Mouse (Mus musculus) testis, postnatal 10 days (tissue): Measurements from ENCODE around the gene Fam227a.
A peak's percentile ranks its signal among the peaks of the same experiment; 100 is the strongest.

ENCODE experiments used
- DNase-seq: peaks from one replicate; pipeline ENCODE4 v3.0.0; 2021; ENCODE audit warnings: low spot score

The Fam227a gene

GRCm38 (mm10) chr15:79658531-79659375, at the start of gene Fam227a, which contains the start of gene Cby1:
Gene Fam227a, minus strand, starts transcription at chr15:79658956.
Gene Cby1, plus strand, starts transcription at chr15:79659199.
- peak; percentile 97 for DNase-seq

DNA sequence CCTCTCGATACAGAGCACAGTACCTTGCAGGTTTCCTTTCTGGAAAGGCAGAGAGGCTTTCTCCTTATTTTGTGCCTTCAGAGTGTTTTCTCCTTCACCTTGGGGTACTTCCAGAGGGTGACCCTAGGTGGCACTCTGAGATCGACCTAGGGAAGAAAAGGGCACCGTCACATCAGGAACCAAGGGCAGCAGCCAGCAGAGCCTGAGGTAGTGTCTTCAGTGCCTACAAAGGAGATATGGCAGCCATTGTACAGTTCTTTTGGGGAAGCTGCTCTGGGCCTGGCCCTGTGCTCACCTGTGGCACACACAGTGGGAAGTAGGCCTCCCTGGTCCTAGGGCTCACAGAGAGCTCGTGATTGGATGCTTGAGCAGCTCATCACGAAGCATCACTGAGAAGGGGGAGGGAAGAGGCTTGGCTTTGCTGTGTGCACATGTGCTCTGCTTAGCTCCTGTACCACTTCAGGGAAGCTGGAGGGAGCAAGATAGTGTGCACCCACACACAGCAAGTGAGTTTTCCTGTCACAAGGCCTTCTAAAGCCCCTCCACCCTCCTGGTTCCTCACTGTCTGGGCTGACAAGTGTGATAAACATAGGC, 49.6 kb upstream of the Fam227a start:
- DNase-seq, result no peak

DNA sequence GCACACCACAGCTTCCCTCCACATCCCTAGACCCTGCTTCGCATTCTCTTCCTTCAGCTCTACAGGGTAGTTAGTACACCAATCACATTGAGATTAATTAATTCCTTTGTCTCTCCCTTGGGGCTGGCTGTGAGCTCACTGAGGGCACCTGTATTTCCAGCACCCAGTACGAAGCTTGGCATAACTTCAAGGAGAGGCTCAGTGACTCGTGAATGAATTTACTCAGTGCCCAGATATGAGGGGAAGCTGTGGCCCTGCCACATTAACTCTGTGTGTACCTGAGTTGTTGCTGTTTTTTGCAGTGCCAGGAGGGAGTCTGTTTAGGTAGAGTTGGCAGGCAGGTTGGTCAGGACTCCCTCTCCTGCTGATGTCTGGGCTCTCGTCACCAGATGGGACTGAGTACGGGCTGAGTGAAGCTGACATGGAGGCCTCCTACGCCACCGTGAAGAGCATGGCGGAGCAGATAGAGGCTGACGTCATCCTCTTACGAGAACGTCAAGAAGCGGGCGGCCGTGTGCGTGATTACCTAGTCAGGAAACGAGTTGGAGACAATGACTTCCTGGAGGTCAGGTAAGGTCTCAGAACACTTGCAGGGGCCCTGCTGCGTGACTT, 48.0 kb upstream of the Fam227a start:
- DNase-seq, result no peak

DNA sequence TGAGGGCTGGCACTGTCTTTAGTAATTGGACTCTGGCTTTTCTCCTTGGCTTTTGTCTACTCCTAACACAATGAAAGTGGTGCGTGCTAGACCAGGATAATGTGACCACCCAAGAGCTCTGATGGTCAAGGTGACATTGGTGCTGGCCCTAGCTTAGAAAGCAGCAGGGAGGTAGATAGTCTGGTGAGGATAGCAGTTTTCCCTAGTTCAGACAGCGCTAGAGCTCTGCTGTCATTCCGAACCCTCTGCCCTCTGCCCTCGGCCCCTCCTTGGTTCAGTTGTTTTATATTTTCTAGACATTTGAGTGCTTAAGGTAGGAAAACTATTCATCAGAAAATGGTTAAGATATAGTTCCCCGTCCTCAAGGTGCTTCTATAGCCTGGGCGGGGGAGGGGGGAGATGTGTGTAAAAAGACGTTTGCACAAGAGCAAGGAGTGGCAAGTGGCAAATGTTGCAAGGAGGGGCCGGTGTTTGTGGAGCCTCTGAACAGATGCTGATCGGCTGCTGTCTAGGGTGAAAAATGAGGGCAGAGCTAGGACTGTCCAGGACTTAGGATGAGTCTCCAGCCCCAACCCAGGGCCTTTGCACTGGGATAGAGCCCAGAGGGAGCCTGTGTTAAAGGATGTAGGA, 38.9 kb upstream of the Fam227a start:
- DNase-seq, result no peak

GRCm38 (mm10) chr15:79697011-79697410, 38.3 kb upstream of the Fam227a start:
- no peak for DNase-seq

DNA sequence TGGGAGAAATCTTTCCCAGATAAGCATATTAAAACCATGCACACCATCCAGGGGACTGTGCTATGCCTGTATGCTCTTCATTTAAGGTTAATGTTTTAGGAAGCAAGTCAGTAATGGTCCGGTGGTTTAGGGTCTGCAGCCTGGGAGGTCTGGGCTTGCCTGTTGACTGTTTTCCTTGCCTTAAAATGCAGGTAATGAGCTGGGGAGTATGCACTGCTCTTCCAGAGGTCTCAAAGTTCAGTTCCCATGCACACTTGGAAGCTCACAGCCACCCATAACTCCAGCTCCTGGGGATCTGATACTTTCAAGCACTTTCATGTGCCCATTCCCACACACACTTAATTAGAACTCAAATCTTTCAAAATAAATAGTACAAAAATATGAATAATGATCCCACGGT, 37.8 kb upstream of the Fam227a start:
- DNase-seq, result no peak

- no peak for DNase-seq
Observed at GRCm38 (mm10) chr15:79695516-79695915, 36.8 kb upstream of the Fam227a start.

DNA sequence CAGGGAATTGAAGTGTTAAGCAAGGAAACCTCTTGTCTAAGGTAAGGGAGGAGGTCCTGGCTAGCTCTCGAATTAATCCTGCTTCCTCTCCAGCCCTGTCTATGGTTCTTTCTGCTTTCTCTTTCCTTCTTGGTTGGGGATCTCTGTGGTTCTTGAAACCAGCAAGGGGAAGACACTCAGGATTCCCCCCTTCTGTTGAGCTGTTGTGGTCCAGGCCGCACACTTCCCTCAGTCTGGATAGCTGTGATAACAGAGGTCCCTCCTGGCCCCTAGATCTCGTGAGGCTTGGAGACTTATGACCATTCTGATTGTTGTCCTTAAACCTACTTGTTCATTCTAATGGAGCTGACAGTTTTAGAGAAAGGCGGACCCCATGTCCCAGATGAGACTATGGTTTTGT, 35.8 kb upstream of the Fam227a start:
- no peak for DNase-seq

DNA sequence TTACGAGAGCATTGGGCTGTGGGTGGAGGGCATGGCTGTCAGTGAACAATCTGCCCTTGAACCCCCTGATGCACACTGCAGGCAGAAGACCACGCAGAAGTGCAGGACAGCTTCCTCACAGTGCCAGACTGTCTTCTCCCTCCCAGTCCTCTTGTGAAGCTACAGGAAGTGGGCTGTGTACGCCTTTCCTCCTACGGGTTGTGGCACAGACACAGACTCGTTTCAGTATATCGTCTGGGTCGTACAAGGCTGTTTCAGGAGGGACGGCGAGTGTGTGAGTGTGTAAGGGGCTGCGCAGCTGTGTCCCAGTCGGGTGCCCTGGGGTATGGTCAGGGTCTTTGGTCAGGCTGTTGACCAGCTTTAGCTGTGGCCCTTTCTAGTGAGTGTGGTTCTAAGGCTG, 35.0 kb upstream of the Fam227a start:
- no peak for DNase-seq

DNA sequence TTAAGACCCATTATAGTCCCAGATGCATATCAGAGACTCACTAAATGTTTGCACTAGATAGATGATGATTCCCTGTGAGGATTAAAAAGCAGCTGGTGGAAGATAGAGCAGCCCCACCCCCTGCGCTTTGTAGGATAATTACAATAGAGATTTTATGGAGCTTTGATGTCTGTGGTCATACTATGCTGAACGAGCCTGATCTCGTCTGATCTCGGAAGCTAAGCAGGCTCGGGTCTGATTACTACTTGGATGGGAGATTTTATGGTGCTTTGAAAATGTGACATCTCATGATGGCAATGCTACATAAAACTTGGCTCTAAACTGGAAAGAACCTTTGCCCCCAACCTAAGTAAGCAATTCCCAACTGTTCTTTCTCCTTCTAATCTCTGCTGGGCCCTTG, 33.6 kb upstream of the Fam227a start:
- DNase-seq, result no peak

- peak; percentile 76 for DNase-seq
Observed at GRCm38 (mm10) chr15:79691023-79691508, 32.3 kb upstream of the Fam227a start.

DNA sequence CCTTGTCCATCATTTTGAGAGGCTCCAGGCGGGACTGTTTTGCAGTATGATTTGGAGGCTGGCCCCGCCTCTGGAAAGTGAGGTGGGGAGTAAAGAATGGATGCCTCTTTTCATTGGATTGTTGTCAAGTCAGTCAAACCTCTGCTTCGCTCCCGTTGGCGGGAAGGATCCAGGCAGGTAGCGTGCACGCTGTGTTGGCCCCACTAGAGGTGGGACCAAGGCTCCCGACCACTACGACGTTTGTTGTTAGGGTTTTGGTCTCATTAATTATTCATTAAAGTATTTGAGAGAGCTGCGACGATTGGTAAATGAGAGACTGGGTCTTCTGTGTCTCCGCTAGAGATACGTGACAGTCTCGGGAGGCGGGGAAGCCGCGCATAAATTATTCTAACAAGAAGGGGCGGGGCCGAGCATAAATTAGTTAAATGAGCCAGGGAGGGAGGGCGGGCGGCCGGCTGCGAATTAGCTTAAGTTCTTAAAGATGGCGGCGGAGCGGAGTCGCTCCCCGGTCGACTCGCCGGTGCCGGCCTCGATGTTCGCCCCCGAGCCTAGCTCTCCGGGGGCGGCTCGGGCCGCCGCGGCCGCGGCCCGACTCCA, 31.8 kb upstream of the Fam227a start, which contains the start of gene Gtpbp1:
TSS of gene Gtpbp1 (plus strand) at position 420 of the 597 bp plus-strand sequence.
- DNase-seq, result peak; percentile 96

DNA sequence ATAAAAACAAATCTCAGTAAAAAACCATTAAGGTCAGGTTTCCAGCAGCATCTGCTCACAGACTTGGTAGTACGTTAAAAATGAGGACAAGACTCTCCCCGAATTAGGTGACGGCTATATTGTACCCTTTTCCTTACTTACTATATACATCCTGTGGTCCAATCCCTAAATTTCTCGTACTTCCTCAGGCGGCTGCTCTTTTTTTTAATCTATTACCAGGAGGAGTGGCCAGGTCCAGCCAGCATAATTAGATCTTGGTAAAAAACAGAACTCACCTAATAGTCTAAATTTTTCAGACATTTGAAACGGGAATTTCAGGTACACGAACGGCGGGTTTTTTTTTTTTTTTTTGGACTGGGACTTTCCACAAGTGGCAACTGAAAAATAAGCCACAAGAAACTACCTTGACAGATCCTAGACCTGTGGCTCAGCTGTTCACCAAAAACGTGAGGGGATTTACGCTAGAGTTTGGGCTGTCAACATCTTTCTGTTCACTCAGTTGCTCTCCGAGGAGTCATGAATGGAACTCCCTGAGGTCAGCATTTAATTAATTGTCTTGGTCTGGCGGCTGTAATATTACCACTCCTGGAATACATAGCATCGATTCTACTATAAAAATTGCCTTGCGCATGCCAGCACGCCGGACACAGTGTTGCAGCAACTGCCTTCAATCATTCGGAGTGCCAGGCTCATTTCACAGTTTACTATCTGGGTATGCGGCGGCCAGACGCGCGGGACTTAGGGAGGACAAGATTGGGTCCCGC, 31.1 kb upstream of the Fam227a start:
- DNase-seq, result no peak

DNA sequence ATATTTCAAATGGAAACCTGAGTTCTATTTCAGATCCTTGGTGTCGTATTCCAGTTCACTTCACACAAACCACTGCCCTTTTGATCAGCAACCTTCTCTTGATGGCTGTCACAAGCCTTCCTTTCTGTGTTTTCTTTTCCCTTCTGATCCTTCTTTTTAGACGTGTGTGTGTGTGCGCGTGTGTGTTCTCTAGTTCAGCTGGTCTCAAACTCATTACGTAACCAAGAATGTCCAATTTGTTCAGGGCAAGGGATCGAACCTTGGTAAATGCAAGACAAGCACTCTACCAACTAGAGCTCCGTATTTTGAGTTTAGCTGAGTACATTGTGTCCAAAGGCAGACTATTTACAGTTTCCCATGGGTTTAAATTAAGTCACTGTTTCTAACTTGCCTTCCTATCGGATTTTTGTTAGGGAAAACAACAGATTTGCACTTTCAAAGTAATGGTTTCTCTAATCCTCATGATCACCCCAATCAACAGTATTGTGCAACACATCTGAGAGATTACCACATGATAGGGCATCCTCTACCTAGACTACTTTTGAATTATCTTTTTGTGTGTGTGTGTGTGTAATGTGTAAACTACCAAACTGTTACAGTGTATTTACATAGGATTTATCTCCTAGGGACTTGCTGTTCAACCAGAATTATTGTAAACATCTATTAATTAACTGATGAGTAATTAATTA, 29.7 kb upstream of the Fam227a start:
- DNase-seq, result no peak

GRCm38 (mm10) chr15:79687646-79688267, 29.0 kb upstream of the Fam227a start, which contains the start of gene Josd1:
Gene Josd1, minus strand, starts transcription at chr15:79687919.
- DNase-seq, result peak; percentile 97

DNA sequence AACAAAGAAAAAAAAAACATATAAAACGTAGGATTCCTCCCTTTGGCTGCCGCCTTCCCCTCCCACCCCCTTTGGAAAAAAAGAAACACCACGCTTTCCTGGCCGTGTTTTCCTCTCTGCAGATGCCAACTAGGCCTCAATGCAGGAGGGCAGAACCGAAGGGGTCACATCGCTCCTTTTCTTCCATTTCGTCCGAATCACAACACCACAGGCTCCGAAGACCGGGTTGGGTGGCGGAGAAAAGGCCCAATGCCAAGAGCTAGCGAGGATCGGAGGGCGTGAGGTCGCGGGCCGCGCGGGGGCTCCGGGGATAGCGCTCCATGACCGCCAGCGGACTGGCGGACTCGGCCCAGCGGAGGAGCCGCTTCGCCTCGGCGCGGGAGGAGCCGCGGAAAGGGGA, 28.4 kb upstream of the Fam227a start:
- peak; percentile 76 for DNase-seq

- DNase-seq, result no peak
Observed at GRCm38 (mm10) chr15:79686046-79686869, 27.5 kb upstream of the Fam227a start.

DNA sequence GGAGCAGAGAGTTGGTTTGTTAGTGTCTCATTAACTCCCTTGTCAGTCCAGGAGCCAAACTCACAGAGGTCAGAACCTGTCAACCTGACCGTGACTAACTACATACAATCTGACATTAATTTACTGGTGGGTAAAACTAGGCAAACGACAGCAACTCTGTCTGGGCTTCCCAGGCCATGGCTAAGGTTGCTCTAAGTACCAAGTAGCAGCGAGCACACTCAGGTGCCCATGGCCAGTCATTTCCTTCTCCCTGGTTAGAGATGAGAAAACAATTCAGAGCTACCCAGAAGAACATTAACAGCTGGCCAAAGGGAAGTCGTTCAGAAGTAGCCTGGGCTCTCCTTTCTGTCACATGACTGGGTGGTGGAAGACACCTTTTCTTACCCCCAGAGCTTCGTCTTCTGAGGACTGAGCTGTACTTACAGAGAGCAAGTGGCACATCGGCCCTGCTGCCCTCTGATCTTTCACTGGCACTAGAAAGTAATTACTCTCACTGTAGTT, 26.4 kb upstream of the Fam227a start:
- DNase-seq, result no peak

- no peak for DNase-seq
Observed at GRCm38 (mm10) chr15:79684616-79685015, 25.9 kb upstream of the Fam227a start.
